Mouse (Mus musculus): ENCODE data around the gene Prcd.

GRCm38 (mm10) chr11:116648976-116649375 is 4.4 kb upstream of the Prcd start:
- no peak for TF ChIP-seq CTCF (IDR thresholded peaks at IDR 0.05; ENCODE audit: borderline replicate concordance, insufficient read depth, low read depth, low read length)
- no peak for TF ChIP-seq POLR2A (IDR thresholded peaks at IDR 0.05; ENCODE audit: borderline replicate concordance, insufficient read depth, low read length)
